Mouse (Mus musculus) C2C12 (cell line): ENCODE data around the gene Gna13. TPM values are rescaled to one million over a fixed set of nuclear protein-coding genes. Genes with fewer than 3 reads are reported as not detected.
A peak's percentile ranks its signal among the peaks of the same experiment; 100 is the strongest.

Source experiments
- H3K27me3 ChIP-seq: one replicate; pipeline ENCODE4 v1.6.1; 2011; ENCODE audit not compliant: control insufficient read depth, insufficient read depth, insufficient read length
- H3K36me3 ChIP-seq: one replicate; pipeline ENCODE4 v1.6.1; 2011; ENCODE audit not compliant: control insufficient read depth, insufficient read depth
- H3K4me3 ChIP-seq: one replicate; pipeline ENCODE4 v1.5.1; 2011; ENCODE audit warnings: mild to moderate bottlenecking, control low read depth; ENCODE audit not compliant: poor library complexity, insufficient read depth, severe bottlenecking
- H3K79me2 ChIP-seq: one replicate; pipeline ENCODE4 v1.6.1; 2011; ENCODE audit not compliant: control insufficient read depth, insufficient read depth
- H3K79me3 ChIP-seq: one replicate; pipeline ENCODE4 v1.6.1; 2011; ENCODE audit warnings: low read depth, control low read depth
- H3ac ChIP-seq: one replicate; pipeline ENCODE3; 2011; ENCODE audit warnings: low read depth; ENCODE audit not compliant: control insufficient read depth, insufficient read length
- CEBPB ChIP-seq: IDR thresholded peaks from one replicate; pipeline ENCODE4 v1.6.1; 2011; ENCODE audit warnings: low read depth, mild to moderate bottlenecking, control low read depth, moderate library complexity
- CTCF ChIP-seq: IDR thresholded peaks from one replicate; pipeline ENCODE4 v1.5.1; 2011; ENCODE audit not compliant: control insufficient read depth, insufficient read depth, insufficient read length
- FOSL1 ChIP-seq: IDR thresholded peaks from one replicate; pipeline ENCODE4 v1.8.0; 2011; ENCODE audit warnings: mild to moderate bottlenecking, low read length; ENCODE audit not compliant: poor library complexity, insufficient read depth, severe bottlenecking
- MAX ChIP-seq: IDR thresholded peaks from one replicate; pipeline ENCODE4 v1.6.1; 2011; ENCODE audit warnings: mild to moderate bottlenecking, control low read depth
- MYOD1 ChIP-seq: IDR thresholded peaks from one replicate; pipeline ENCODE4 v1.6.1; 2011; ENCODE audit warnings: low read depth; ENCODE audit not compliant: control insufficient read depth, insufficient read length
- MYOG ChIP-seq: IDR thresholded peaks from one replicate; pipeline ENCODE4 v1.6.1; 2011; ENCODE audit not compliant: control insufficient read depth, insufficient read length; ENCODE audit errors: extremely low read depth
- USF1 ChIP-seq: IDR thresholded peaks from one replicate; pipeline ENCODE4 v1.6.1; 2011; ENCODE audit warnings: low read depth, mild to moderate bottlenecking, control low read depth, moderate library complexity
- polyA plus RNA-seq: library from polyadenylated mRNA; unstranded; fragments of >200 nt; fragmentation: generic; extraction: Trizol; gene quantifications from one replicate; pipeline ENCODE4 v1.2.1, GENCODE M21; 2012; ENCODE audit warnings: missing spikeins

Gna13 gene
- polyA plus RNA-seq, 1 experiment, result 18.1 TPM

GRCm38 (mm10) chr11:109343558-109343957, 19.1 kb upstream of the Gna13 start:
- Histone ChIP-seq H3K4me3 (no peak overlapping the region), H3K79me3 (no peaks in the 10 kb centered on the region), H3ac (no peak overlapping the region), H3K79me2 (no peaks in the 10 kb centered on the region), H3K36me3 (no peaks in the 10 kb centered on the region), H3K27me3 (no peaks in the 10 kb centered on the region)
- no peak for TF ChIP-seq USF1

DNA sequence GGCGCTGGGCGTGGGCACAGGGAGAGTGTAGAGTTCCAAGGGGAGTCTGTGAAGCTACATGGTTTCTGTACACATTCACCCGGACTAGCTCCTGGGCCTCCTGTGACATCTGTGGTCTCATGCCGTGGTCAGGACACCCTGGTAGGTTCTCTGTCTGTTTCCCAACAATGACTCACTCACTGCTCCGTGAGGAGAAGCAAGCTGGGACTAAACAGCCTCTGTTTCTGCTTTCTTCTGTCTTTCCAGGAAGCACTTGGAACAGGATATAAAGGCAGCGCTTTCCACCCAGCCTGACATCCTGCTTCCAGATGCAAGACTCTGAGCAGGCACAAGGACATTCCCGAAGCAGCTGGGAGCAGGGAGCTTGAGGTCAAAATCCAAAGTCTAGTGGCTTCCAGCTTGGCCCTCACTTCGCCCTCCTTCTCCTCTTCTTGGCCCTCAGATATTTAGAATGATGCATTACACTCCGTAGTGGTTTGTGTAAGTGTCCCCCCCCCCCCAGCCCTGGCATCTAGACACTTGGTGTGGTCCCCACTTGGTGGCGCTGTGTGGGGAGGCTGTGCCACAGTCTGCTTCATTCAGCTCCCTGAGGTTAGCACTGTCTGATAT, 18.5 kb upstream of the Gna13 start:
- Histone ChIP-seq H3K27me3 (no peaks in the 10 kb centered on the region), H3ac (no peak overlapping the region), H3K79me2 (no peaks in the 10 kb centered on the region), H3K4me3 (no peak overlapping the region), H3K79me3 (no peaks in the 10 kb centered on the region), H3K36me3 (no peaks in the 10 kb centered on the region)
- TF ChIP-seq MYOG (no peak), CEBPB (peak; percentile 26), CTCF (peak; percentile 45), MAX (peak; percentile 38), MYOD1 (no peak), USF1 (no peak)

DNA sequence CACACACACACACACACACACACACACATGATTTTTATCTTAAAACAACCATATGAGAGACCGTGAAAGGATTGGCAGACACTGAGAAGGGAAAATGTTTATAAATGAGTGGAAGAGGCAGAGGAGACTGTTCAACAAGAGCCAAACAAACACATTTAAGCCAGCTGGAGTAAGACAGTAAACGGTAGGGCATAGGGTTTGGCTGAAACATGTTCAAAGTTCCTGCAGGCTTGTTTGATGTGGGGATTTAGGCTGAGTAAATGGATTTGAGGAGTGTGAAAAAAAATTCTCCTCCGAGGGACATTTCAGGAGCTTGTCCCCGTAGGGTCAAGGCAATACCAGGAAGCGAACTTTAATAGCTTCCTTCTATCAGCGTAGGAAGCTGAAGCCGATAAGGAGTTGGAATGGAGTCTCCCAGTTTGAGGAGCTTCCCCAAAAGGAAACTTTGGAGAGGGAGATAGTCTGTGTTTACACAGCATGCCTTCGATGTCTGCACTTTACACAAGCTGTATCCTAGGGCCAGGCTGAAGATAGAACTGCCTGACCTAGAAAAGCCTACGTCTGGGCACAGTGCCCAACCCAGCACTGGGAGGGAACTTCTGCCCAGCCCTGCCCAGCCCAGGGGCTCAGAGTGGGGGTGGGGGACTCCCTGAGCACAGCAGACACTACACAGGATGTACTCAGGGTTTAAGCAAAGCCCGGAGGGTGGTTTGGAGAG, 15.2 kb upstream of the Gna13 start:
- no peak for TF ChIP-seq USF1
- no peak for TF ChIP-seq MAX
- no peak for TF ChIP-seq MYOG
- no peak for TF ChIP-seq MYOD1
- no peak for TF ChIP-seq CEBPB
- no peak for TF ChIP-seq CTCF
- no peak for TF ChIP-seq FOSL1
- no peaks in the 10 kb centered on the region for H3K36me3 ChIP-seq

DNA sequence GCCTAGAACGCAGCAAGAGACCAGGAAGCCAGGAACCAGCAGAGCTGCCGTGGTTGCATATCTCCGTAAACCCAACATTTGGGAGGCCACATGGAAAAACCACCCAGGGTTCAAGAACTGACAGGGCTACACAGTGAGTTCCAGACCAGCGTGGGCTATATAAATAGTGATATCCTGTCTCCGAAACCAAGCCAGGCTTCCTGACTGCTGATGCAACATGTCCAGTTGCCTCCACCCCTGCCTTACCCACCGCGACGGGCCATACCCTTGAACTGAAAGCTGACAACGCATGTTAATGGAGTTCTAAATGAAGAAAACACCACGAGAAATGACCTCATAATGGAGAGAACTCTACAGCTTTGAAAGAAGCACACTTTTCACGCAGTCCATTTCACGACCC, 14.2 kb upstream of the Gna13 start:
- H3ac ChIP-seq, result no peak overlapping the region
- H3K79me3 ChIP-seq, result no peaks in the 10 kb centered on the region
- TF ChIP-seq FOSL1, result no peak
- no peak for TF ChIP-seq MYOG
- TF ChIP-seq CEBPB, result no peak
- no peak for TF ChIP-seq USF1
- no peak for TF ChIP-seq MAX
- no peak for TF ChIP-seq CTCF
- TF ChIP-seq MYOD1, result no peak
- H3K79me2 ChIP-seq, result no peaks in the 10 kb centered on the region
- no peaks in the 10 kb centered on the region for H3K36me3 ChIP-seq
- H3K4me3 ChIP-seq, result no peak overlapping the region
- H3K27me3 ChIP-seq, result no peaks in the 10 kb centered on the region

More for the DNA sequence above, 15.2 kb upstream of the Gna13 start:
- Histone ChIP-seq H3ac (no peak overlapping the region), H3K27me3 (no peaks in the 10 kb centered on the region), H3K4me3 (no peak overlapping the region), H3K79me3 (no peaks in the 10 kb centered on the region), H3K79me2 (no peaks in the 10 kb centered on the region)

- Histone ChIP-seq H3ac (no peak overlapping the region), H3K27me3 (no peaks in the 10 kb centered on the region), H3K36me3 (no peaks in the 10 kb centered on the region), H3K79me2 (no peaks in the 10 kb centered on the region), H3K4me3 (no peak overlapping the region), H3K79me3 (no peaks in the 10 kb centered on the region)
- TF ChIP-seq USF1 (no peak), CEBPB (no peak), MYOD1 (no peak), FOSL1 (no peak), MAX (no peak), MYOG (no peak), CTCF (no peak)
Measured at GRCm38 (mm10) chr11:109349652-109350316, 12.8 kb upstream of the Gna13 start.
